Mouse (Mus musculus): ENCODE measurements around the gene Taar5. TPM values are rescaled to one million over a fixed set of nuclear protein-coding genes. Genes with fewer than 3 reads are reported as not detected.
A peak's percentile ranks its signal among the peaks of the same experiment; 100 is the strongest.

Gene Taar5
- polyA plus RNA-seq (2012; rRNA removed) = not detected in 2 replicates

- Histone ChIP-seq H3K27me3 (ENCODE audit: control insufficient read depth, insufficient read depth, low read length) (no peaks in the 10 kb centered on the region), H3K36me3 (ENCODE audit: control insufficient read depth, insufficient read depth, low read length) (no peaks in the 10 kb centered on the region), H3K4me1 (replicated peaks; ENCODE audit: control insufficient read depth, insufficient read depth, low read length) (no peaks in the 10 kb centered on the region), H3K27ac (ENCODE audit: control insufficient read depth, insufficient read depth, low read length) (no peak within 1 kb of the TSS), H3K4me3 (ENCODE audit: control insufficient read depth, insufficient read depth, low read length) (no peak within 1 kb of the TSS)
- TF ChIP-seq CTCF (IDR thresholded peaks at IDR 0.05; ENCODE audit: borderline replicate concordance, control insufficient read depth, extremely low read depth, insufficient read depth, low read length, poor library complexity) (no peak), POLR2A (IDR thresholded peaks at IDR 0.05; ENCODE audit: control insufficient read depth, extremely low read depth, insufficient read depth, low read length, poor library complexity) (no peak)
- DNase-seq = no peak
- 91% methylated on average over 11 of the region's 11 CpGs for WGBS
Measured at GRCm38 (mm10) chr10:23970656-23971165, at the start of gene Taar5. Gene Taar5, plus strand, starts transcription at chr10:23970706.

DNA sequence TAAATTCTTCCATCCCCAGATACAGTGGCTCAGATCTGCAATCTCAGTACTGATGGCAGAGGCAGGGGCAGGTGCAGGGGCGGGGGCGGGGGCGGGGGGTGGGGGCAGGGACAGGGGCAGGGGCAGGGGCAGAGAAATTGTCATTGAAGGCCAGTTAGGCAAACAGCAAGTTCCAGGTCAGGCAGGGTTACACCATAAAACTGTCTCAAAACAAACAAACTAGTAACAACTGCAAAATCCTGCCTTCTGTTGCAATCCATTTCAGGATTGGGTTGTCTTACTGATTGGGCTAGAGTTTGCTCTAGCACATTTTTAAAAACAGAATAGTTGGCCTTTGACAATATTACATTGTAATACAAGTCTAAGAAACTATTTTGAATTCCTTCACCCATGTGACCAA, 48.0 kb upstream of the Taar5 start:
- Histone ChIP-seq H3K4me3 (ENCODE audit: control insufficient read depth, insufficient read depth, low read length) (no peak overlapping the region), H3K4me1 (replicated peaks; ENCODE audit: control insufficient read depth, insufficient read depth, low read length) (no peaks in the 10 kb centered on the region), H3K36me3 (ENCODE audit: control insufficient read depth, insufficient read depth, low read length) (no peaks in the 10 kb centered on the region), H3K27me3 (ENCODE audit: control insufficient read depth, insufficient read depth, low read length) (no peaks in the 10 kb centered on the region), H3K27ac (ENCODE audit: control insufficient read depth, insufficient read depth, low read length) (no peak overlapping the region)
- no peak for DNase-seq
- 100% methylated on average over 3 of the region's 3 CpGs for WGBS
- TF ChIP-seq CTCF (IDR thresholded peaks at IDR 0.05; ENCODE audit: borderline replicate concordance, control insufficient read depth, extremely low read depth, insufficient read depth, low read length, poor library complexity) (no peak), POLR2A (IDR thresholded peaks at IDR 0.05; ENCODE audit: control insufficient read depth, extremely low read depth, insufficient read depth, low read length, poor library complexity) (no peak)

DNA sequence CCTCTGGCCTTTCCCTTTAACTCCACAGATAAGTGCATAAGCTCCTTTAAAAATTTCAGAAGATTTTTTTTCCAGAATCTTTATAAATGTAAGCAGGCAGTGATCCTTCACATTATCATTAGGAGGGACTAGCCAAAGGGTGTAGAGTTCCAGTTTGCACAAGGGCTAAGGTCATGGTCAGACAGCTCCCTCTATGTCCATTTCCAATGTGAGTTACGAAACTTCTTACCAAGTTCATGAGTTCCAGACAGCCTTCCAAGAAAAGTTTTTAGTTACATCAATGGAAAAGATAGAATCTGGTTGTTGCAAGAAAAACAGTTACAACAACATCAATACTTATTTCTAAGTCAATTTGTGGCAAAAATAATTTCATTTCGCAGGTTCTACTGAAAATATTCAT, 46.6 kb upstream of the Taar5 start:
- no peak for DNase-seq
- no peak for TF ChIP-seq POLR2A (IDR thresholded peaks at IDR 0.05; ENCODE audit: control insufficient read depth, extremely low read depth, insufficient read depth, low read length, poor library complexity)
- no peak for TF ChIP-seq CTCF (IDR thresholded peaks at IDR 0.05; ENCODE audit: borderline replicate concordance, control insufficient read depth, extremely low read depth, insufficient read depth, low read length, poor library complexity)
- H3K4me1 ChIP-seq (replicated peaks; ENCODE audit: control insufficient read depth, insufficient read depth, low read length) = no peaks in the 10 kb centered on the region
- H3K4me3 ChIP-seq (ENCODE audit: control insufficient read depth, insufficient read depth, low read length) = no peak overlapping the region
- no peaks in the 10 kb centered on the region for H3K27me3 ChIP-seq (ENCODE audit: control insufficient read depth, insufficient read depth, low read length)
- no peak overlapping the region for H3K27ac ChIP-seq (ENCODE audit: control insufficient read depth, insufficient read depth, low read length)
- no peaks in the 10 kb centered on the region for H3K36me3 ChIP-seq (ENCODE audit: control insufficient read depth, insufficient read depth, low read length)
- WGBS = 88% methylated on average over 2 of the region's 2 CpGs

DNA sequence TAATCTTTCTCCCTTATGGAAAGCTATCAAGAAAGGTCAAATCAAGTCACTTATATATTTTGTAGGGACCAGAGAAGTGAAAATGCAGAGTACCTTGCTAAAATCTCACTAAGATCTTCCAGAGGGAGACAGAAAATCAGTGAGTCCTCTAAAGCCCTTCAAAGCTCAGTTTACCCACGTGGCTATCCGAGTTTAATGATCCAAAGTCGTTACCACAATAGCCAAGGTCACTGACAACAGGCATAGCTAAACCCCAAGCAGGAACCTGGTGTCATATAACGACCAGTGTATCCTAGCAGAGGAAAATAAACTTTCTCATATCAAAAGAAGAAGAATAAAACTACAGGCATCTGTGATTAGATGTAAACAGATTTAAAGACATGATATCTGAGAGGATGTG, 32.9 kb upstream of the Taar5 start:
- no peaks in the 10 kb centered on the region for H3K4me1 ChIP-seq (replicated peaks; ENCODE audit: control insufficient read depth, insufficient read depth, low read length)
- no peaks in the 10 kb centered on the region for H3K27me3 ChIP-seq (ENCODE audit: control insufficient read depth, insufficient read depth, low read length)
- H3K36me3 ChIP-seq (ENCODE audit: control insufficient read depth, insufficient read depth, low read length) = no peaks in the 10 kb centered on the region
- 60% methylated on average over 4 of the region's 4 CpGs for WGBS
- no peak for DNase-seq
- no peak overlapping the region for H3K4me3 ChIP-seq (ENCODE audit: control insufficient read depth, insufficient read depth, low read length)
- H3K27ac ChIP-seq (ENCODE audit: control insufficient read depth, insufficient read depth, low read length) = no peak overlapping the region
- no peak for TF ChIP-seq POLR2A (IDR thresholded peaks at IDR 0.05; ENCODE audit: control insufficient read depth, extremely low read depth, insufficient read depth, low read length, poor library complexity)
- no peak for TF ChIP-seq CTCF (IDR thresholded peaks at IDR 0.05; ENCODE audit: borderline replicate concordance, control insufficient read depth, extremely low read depth, insufficient read depth, low read length, poor library complexity)

DNA sequence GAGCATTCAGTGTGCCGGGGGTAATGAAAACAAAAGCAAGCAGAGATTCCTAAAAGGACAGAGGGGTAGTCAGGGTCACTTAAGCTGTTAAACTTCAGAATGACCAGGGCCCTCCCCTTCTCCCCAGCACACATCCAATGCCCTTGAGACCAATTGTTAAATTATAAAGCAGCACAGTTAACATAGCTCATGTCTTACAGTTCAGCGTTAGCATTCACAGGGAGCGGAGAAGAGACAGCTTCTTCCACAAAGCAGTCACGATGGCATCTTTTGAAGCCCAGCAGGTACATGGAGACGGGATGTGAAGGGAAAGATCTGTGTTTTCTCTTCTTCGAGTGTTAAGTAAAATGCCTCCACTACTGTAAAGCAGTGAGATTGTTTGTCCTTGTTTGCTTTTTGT, 32.2 kb upstream of the Taar5 start, which contains the start of gene Taar2:
Taar2 (plus strand) TSS at position 261 of the 400 bp plus-strand sequence.
- Histone ChIP-seq H3K4me1 (replicated peaks; ENCODE audit: control insufficient read depth, insufficient read depth, low read length) (no peaks in the 10 kb centered on the region), H3K27ac (ENCODE audit: control insufficient read depth, insufficient read depth, low read length) (no peak within 1 kb of the TSS), H3K4me3 (ENCODE audit: control insufficient read depth, insufficient read depth, low read length) (no peak within 1 kb of the TSS), H3K36me3 (ENCODE audit: control insufficient read depth, insufficient read depth, low read length) (no peaks in the 10 kb centered on the region), H3K27me3 (ENCODE audit: control insufficient read depth, insufficient read depth, low read length) (no peaks in the 10 kb centered on the region)
- 89% methylated on average over 6 of the region's 6 CpGs for WGBS
- TF ChIP-seq POLR2A (IDR thresholded peaks at IDR 0.05; ENCODE audit: control insufficient read depth, extremely low read depth, insufficient read depth, low read length, poor library complexity) = no peak
- no peak for TF ChIP-seq CTCF (IDR thresholded peaks at IDR 0.05; ENCODE audit: borderline replicate concordance, control insufficient read depth, extremely low read depth, insufficient read depth, low read length, poor library complexity)
- DNase-seq = no peak

GRCm38 (mm10) chr10:23942465-23942864, 28.0 kb upstream of the Taar5 start:
- no peaks in the 10 kb centered on the region for H3K36me3 ChIP-seq (ENCODE audit: control insufficient read depth, insufficient read depth, low read length)
- no peak overlapping the region for H3K4me3 ChIP-seq (ENCODE audit: control insufficient read depth, insufficient read depth, low read length)
- no peaks in the 10 kb centered on the region for H3K4me1 ChIP-seq (replicated peaks; ENCODE audit: control insufficient read depth, insufficient read depth, low read length)
- WGBS = 86% methylated on average over 5 of the region's 5 CpGs
- DNase-seq = peak; percentile 27
- no peaks in the 10 kb centered on the region for H3K27me3 ChIP-seq (ENCODE audit: control insufficient read depth, insufficient read depth, low read length)
- no peak overlapping the region for H3K27ac ChIP-seq (ENCODE audit: control insufficient read depth, insufficient read depth, low read length)
- TF ChIP-seq POLR2A (IDR thresholded peaks at IDR 0.05; ENCODE audit: control insufficient read depth, extremely low read depth, insufficient read depth, low read length, poor library complexity) = no peak
- no peak for TF ChIP-seq CTCF (IDR thresholded peaks at IDR 0.05; ENCODE audit: borderline replicate concordance, control insufficient read depth, extremely low read depth, insufficient read depth, low read length, poor library complexity)

DNA sequence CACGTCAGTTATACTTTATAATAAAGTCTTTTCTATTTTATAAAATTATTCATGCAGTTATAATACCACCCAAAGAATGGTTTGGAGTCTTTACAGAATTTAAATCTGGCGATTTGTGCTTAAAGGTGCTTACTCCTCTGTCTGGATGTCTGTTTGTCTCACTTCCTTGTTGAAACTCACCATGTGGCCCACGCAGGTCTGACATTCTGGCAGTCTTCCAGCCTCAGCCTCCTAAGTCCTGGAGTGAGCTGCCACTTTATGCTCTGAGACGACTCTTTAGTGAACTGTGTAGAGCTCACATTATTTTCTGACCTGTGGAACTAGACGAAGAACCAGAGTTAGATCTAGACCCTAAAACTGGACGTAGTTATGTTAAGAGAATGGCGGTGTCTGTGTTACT, 22.5 kb upstream of the Taar5 start:
- 59% methylated on average over 7 of the region's 7 CpGs for WGBS
- no peaks in the 10 kb centered on the region for H3K36me3 ChIP-seq (ENCODE audit: control insufficient read depth, insufficient read depth, low read length)
- H3K4me3 ChIP-seq (ENCODE audit: control insufficient read depth, insufficient read depth, low read length) = no peak overlapping the region
- no peak for TF ChIP-seq POLR2A (IDR thresholded peaks at IDR 0.05; ENCODE audit: control insufficient read depth, extremely low read depth, insufficient read depth, low read length, poor library complexity)
- TF ChIP-seq CTCF (IDR thresholded peaks at IDR 0.05; ENCODE audit: borderline replicate concordance, control insufficient read depth, extremely low read depth, insufficient read depth, low read length, poor library complexity) = no peak
- H3K27ac ChIP-seq (ENCODE audit: control insufficient read depth, insufficient read depth, low read length) = no peak overlapping the region
- H3K27me3 ChIP-seq (ENCODE audit: control insufficient read depth, insufficient read depth, low read length) = no peaks in the 10 kb centered on the region
- H3K4me1 ChIP-seq (replicated peaks; ENCODE audit: control insufficient read depth, insufficient read depth, low read length) = no peaks in the 10 kb centered on the region
- DNase-seq = no peak

All from thymus, adult 2 months (tissue).